Mouse (Mus musculus) megakaryocyte, embryonic 14.5 days (primary cell): ENCODE data around the gene Dclk1. TPM values are rescaled to one million over a fixed set of nuclear protein-coding genes. Genes with fewer than 3 reads are reported as not detected.

Experiments used
- H3K27me3 ChIP-seq: replicated peaks from 2 replicates; pipeline ENCODE3; 2012; ENCODE audit warnings: inconsistent platforms
- H3K36me3 ChIP-seq: replicated peaks from 2 replicates; pipeline ENCODE3; 2012; ENCODE audit warnings: low read length, inconsistent platforms, mixed read lengths
- H3K4me1 ChIP-seq: 2 replicates; pipeline ENCODE4 v1.6.1; 2012; ENCODE audit warnings: inconsistent platforms
- H3K4me3 ChIP-seq: replicated peaks from 2 replicates; pipeline ENCODE3; 2012; ENCODE audit warnings: moderate library complexity, mild to moderate bottlenecking, inconsistent platforms
- H3K9me3 ChIP-seq: 2 replicates; pipeline ENCODE4 v1.6.1; 2012; ENCODE audit warnings: inconsistent platforms
- FLI1 ChIP-seq: IDR thresholded peaks from 2 replicates; pipeline ENCODE4 v1.6.1; 2012; ENCODE audit warnings: low read length, inconsistent platforms, mixed read lengths
- GATA1 ChIP-seq: IDR thresholded peaks from 3 replicates; pipeline ENCODE4 v1.6.1; 2012; ENCODE audit warnings: mixed read lengths, low read length, inconsistent platforms, borderline replicate concordance
- polyA plus RNA-seq: library from polyadenylated mRNA; stranded (reverse); fragments of >175 nt; gene quantifications from 2 replicates; pipeline ENCODE4 v1.2.3, GENCODE M21; 2012; ENCODE audit warnings: low replicate concordance; ENCODE audit not compliant: insufficient read depth

The Dclk1 gene
- polyA plus RNA-seq, 1 experiment, result not detected

DNA sequence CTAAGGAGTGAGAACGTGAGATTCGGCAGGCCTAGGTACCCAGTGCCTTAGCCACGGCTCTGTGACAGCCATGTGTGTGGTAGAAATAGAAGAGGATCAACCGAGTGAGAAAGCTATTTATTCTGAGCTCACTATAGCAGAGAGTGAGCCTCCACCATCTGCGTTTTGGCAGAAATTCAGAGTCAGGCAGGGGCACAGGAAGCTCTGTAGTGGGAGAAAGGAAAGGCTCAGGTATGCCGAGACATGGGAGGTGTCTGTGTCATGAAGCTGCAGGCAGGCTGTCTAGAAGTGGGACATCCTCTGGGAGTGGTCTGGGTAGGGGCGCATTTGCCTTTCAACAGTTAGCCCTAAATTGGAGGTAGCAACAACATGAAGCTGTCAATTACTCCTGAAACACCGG lies 198.2 kb downstream of the Dclk1 start:
- no peak overlapping the region for H3K4me3 ChIP-seq
- no peaks in the 10 kb centered on the region for H3K9me3 ChIP-seq
- no peaks in the 10 kb centered on the region for H3K27me3 ChIP-seq
- H3K36me3 ChIP-seq, result no peaks in the 10 kb centered on the region
- H3K4me1 ChIP-seq, result peaks cover 2% of the 10 kb centered on the region; the same call in 1 of the 2 replicates
- TF ChIP-seq FLI1 (no peak), GATA1 (no peak)

DNA sequence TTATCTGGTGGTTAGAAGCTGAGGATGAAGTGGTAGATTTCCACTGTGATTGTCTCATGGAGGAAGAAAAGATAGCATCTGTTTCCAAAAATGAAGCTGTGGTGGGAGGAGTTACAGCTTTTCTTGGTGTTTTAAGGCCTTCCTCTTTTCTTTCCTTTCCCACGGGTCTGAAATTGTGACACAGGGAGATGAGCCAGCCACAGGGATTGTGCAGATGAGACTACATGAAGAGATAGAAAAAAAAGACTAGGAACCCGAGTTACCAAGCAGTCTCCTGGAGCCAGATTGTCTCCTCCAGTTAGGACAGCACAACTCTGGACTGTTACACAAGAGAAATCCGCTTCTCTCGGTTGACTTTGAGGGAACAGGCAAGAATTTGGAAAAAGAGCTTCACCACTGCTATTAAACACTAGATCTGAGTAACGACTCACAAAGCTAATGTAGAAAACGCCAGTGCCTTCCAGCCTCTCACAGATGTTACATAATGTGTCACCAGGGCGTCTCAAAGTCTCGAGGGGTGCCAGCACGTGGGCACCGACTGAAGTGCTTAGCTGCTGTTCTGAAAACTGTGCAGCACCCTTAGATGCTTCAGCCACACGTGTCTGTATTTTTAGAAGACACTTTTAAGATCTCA lies 200.0 kb downstream of the Dclk1 start:
- TF ChIP-seq FLI1, result no peak
- TF ChIP-seq GATA1, result no peak
- Histone ChIP-seq H3K4me1 (peaks cover 2% of the 10 kb centered on the region; the same call in 1 of the 2 replicates), H3K4me3 (no peak overlapping the region), H3K9me3 (no peaks in the 10 kb centered on the region), H3K27me3 (no peaks in the 10 kb centered on the region), H3K36me3 (no peaks in the 10 kb centered on the region)

DNA sequence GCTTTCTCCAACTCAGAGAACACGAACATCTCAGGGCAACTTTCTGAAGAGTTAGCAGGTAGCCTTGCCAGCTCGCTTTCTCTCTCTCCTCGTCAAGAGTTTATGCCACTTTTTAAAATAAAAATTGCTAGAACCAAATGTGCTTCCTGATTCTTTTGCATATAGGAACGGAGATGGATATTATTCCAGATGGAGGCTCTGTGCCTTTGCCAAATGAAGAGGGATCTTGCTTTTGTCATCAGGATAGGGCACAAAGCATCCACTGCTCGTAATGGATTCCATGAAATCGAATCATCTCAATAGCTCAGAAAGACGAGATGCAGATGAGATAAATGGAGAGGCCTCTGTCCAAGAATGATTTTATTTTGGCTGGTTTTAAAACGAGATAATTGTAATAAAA lies 201.1 kb downstream of the Dclk1 start:
- Histone ChIP-seq H3K4me1 (peaks cover 2% of the 10 kb centered on the region; the same call in 1 of the 2 replicates), H3K4me3 (no peak overlapping the region), H3K9me3 (no peaks in the 10 kb centered on the region), H3K27me3 (no peaks in the 10 kb centered on the region), H3K36me3 (no peaks in the 10 kb centered on the region)
- no peak for TF ChIP-seq GATA1
- TF ChIP-seq FLI1, result no peak

DNA sequence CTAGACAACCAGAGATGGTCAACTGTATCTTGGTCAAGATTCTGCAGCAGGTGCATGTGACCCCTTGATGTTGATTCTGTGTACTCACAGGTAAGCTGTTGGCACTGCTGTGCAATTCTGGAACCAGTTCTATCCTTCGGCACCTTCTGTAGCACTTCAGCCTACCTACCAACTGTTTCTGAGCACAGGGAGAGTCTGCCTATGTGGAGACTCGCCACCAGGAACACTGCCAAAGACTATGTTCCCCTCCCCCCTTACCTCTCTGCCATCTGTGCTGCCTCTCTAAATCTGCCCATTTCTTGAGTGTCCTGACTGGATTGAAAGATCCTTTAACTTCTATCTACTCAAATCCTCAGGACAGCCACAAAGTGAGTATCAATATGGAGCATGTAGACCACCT lies 201.6 kb downstream of the Dclk1 start:
- no peaks in the 10 kb centered on the region for H3K27me3 ChIP-seq
- no peaks in the 10 kb centered on the region for H3K36me3 ChIP-seq
- H3K4me3 ChIP-seq, result no peak overlapping the region
- TF ChIP-seq FLI1 (no peak), GATA1 (no peak)
- no peaks in the 10 kb centered on the region for H3K9me3 ChIP-seq
- H3K4me1 ChIP-seq, result peaks cover 2% of the 10 kb centered on the region; the same call in 1 of the 2 replicates

DNA sequence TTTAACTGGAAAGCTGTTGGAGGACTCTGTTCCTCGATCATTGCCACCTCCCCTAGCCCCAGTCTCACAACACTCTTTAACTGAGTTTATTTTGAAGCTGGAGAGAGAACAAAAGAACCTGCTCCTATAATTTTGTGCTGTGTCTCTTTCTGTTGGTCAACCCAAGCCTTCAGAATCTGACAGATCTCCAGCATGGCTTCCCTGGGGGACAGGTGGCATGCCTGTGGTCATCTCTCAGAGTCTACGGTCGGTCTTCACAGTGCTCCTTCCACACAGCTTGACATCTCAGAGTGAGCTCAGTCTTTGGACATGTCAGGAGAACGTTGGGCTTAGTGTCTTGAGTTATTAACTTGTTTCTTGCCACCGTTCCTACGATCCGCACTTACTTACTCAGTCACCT lies 204.5 kb downstream of the Dclk1 start:
- H3K4me3 ChIP-seq, result no peak overlapping the region
- H3K4me1 ChIP-seq, result no peaks in the 10 kb centered on the region
- no peaks in the 10 kb centered on the region for H3K27me3 ChIP-seq
- H3K36me3 ChIP-seq, result no peaks in the 10 kb centered on the region
- H3K9me3 ChIP-seq, result peaks cover 3% of the 10 kb centered on the region; the same call in 1 of the 2 replicates
- no peak for TF ChIP-seq FLI1
- no peak for TF ChIP-seq GATA1

DNA sequence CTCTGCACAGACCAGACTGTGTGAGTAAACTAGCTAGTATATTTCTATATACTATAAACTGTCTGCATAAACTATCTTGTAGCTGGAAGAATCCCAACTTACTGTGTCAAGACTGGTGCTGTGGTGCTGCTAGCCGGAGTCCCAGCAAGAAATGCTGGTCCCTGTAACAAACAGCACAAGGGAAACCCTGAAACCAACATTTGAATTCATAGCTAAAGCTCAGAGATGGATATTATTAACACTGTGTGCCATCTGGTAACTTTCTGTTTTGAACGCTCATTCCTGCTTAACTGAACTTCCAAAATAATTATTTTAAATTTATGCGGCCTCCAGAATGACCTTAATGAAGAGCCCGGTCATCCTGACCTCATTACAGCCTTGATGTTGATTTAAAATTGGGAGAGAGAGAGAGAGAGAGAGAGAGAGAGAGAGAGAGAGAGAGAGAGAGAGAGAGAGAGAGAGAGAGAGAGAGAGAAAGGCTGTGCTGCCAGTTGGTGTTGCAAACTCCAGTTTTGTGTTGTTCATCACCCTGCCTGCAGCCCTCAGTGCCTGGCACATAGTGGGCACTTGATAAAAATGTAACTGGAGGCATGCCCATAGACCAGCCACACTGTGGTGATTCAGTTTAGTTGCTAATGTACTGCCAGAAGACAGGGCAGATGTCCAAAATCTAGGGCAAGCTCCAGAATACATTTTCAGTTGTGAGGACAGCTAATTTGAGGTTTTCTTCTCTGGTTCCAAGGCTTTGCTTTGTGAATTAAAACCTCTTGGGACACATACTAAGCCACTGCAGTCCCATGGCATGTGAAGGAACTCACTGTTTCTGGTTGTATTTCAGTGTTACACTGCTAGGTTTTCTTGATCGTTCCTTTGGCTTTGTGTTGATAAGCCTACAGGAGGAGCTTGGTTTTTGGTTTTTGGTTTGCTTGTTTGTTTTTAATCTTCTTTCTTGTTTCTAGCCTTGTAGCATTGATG lies 205.6 kb downstream of the Dclk1 start:
- peaks cover 3% of the 10 kb centered on the region; the same call in 1 of the 2 replicates for H3K9me3 ChIP-seq
- no peaks in the 10 kb centered on the region for H3K27me3 ChIP-seq
- TF ChIP-seq GATA1 (no peak), FLI1 (no peak)
- H3K4me1 ChIP-seq, result no peaks in the 10 kb centered on the region
- no peak overlapping the region for H3K4me3 ChIP-seq
- H3K36me3 ChIP-seq, result no peaks in the 10 kb centered on the region

DNA sequence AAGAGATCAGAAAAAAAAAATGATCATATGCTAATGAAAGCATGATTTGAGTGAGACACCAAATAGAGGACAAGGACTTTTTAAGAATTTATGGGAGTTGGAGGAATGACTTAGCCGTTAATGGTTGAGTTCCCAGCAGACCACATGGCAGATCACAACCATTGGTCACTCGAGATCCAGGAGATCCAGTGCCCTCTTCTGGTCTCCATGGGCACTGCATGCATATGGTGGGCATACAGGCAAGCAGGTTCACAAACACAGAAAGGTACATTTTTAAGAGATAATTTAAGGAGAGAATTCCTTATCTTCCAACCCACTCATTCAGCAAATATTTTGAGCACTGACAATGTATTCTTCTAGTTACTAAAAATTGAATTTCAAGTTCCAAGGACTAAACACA lies 207.0 kb downstream of the Dclk1 start:
- no peaks in the 10 kb centered on the region for H3K4me1 ChIP-seq
- no peak overlapping the region for H3K4me3 ChIP-seq
- TF ChIP-seq GATA1 (no peak), FLI1 (no peak)
- peaks cover 3% of the 10 kb centered on the region; the same call in 1 of the 2 replicates for H3K9me3 ChIP-seq
- H3K36me3 ChIP-seq, result no peaks in the 10 kb centered on the region
- H3K27me3 ChIP-seq, result no peaks in the 10 kb centered on the region

DNA sequence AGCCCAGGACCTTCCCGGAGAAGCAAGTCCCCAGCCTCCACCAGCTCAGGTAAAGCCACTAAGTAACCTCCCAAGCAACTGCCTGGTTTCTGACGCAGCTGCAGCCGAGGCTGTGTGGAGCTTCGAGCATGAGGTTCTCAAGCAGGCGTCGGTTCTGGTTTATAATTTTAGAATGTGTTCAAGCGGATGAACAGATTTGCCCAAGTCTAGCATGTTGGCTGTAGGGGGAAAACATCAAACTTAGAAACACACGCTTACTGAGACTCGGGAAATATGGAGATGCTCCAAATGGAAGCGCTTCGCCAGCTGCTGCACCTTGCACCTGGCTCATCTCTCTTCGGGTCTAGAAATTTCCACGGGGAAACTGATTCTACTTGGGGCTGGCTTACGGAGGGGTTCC lies 208.9 kb downstream of the Dclk1 start:
- peaks cover 3% of the 10 kb centered on the region; the same call in 1 of the 2 replicates for H3K9me3 ChIP-seq
- TF ChIP-seq FLI1 (no peak), GATA1 (no peak)

DNA sequence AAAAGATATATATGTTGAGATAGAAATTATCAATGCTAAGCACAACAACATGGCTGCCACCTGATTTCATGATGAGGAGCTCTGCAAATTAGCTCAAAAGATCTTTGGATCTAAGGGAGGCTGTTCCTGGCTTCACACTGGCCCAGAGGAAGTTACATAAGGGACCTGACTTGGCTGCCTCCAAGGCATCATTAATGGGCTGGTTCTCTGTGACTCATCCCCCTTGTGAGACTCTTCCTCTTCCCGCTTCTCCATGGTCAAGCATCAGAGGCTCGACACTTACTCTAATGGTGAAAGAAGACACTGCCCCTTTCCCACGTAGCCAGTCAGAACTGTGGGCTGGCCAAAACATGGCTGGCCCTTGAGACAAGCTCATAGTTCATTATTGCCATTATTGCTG lies 209.7 kb downstream of the Dclk1 start:
- Histone ChIP-seq H3K9me3 (peaks cover 7% of the 10 kb centered on the region; the same call in 1 of the 2 replicates), H3K4me3 (no peak overlapping the region), H3K36me3 (no peaks in the 10 kb centered on the region), H3K27me3 (no peaks in the 10 kb centered on the region), H3K4me1 (no peaks in the 10 kb centered on the region)
- TF ChIP-seq FLI1 (no peak), GATA1 (no peak)

More for the DNA sequence above, 208.9 kb downstream of the Dclk1 start:
- no peaks in the 10 kb centered on the region for H3K27me3 ChIP-seq
- H3K4me1 ChIP-seq, result no peaks in the 10 kb centered on the region
- H3K36me3 ChIP-seq, result no peaks in the 10 kb centered on the region
- no peak overlapping the region for H3K4me3 ChIP-seq

DNA sequence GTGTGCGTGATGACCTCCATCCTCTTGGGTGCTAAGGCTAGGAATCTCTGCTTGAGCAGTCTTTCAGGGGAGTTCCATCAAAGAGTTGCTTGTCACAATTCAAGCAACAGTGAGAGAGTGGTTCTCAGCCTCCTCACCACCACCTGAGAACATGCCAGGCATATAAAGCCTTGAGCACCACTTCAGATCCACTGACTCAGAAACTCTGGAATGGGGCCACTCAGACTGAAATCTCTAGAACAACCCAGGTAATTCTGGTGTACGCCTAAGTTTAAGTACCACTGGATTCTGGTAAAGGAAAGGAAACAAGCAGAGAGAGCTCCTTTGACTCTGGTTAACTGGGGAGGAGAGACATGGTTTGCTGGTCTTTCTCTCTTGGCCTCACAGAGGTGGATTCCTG lies 210.3 kb downstream of the Dclk1 start:
- Histone ChIP-seq H3K36me3 (no peaks in the 10 kb centered on the region), H3K27me3 (no peaks in the 10 kb centered on the region), H3K4me3 (no peak overlapping the region), H3K4me1 (no peaks in the 10 kb centered on the region), H3K9me3 (peaks cover 8% of the 10 kb centered on the region; the same call in 1 of the 2 replicates)
- no peak for TF ChIP-seq GATA1
- TF ChIP-seq FLI1, result no peak
